Mouse (Mus musculus): ENCODE results near the gene Mymk.

DNA sequence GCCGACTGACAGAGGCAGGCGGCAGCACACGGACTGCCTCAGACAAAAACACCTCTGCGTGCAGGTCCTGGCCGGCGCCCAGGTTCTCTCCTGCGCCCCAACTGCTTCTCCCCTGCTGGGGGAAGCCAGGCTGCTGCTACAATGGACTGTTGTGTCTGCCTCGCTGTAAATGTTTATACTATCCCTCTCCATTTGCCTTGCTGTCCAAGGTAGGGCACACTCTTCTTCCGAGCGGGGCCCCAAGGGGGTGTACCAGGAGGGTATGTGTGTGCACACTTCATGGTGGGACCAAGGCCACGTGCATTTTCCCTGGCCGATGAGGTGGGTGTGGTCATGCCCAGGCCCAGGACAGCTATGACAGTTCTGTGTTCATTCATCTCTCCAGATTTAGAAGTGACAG lies 13.2 kb downstream of the Mymk start:
- TF ChIP-seq CTCF (IDR thresholded peaks at IDR 0.05; ENCODE audit: insufficient read depth, low read depth, low read length) (no peak), POLR2A (IDR thresholded peaks at IDR 0.05; ENCODE audit: insufficient read depth, low read depth, low read length) (no peak)
